Mouse (Mus musculus): Measurements from ENCODE around the gene Lonp2.

Gene Lonp2

GRCm38 (mm10) chr8:86624915-86625314 is 1.1 kb downstream of the Lonp2 start:
- DNase-seq (ENCODE audit: low spot score): no peak

DNA sequence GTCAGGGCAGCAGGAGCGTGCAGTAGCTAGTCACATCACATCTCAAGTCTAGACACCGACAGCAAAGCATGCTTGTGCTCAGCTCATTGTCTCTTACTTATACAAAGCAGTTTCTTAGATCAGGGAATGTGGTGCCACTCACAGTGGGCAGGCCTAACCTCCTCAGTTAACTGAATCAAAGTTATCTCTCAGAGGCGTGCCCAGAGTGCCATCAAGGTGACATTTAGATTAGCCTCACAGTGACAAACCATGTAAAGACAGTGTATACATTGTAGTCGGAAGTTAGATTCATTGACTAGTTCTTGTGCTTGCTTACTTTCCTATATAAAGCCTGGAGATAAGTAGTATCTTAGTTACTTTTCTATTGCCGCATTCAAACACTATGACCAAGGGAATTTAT is 6.4 kb downstream of the Lonp2 start:
- DNase-seq (ENCODE audit: low spot score): no peak

DNA sequence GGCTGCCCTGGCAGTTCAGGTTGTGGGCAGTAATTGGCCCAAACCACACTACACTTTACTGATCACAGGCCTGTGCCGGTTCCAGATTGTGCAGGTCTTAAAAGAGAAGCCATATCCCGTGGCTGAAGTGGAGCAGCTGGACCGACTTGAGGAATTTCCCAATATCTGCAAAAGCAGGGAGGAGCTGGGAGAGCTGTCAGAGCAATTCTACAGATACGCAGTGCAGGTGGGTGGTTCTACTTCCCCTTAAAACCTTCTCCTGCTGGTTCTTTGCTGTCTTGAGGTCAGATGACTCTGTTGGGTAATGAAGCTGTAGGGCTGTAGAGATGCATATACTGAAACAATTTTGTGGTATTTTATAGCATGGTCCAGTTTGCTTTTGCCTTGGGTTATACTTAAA is 7.6 kb downstream of the Lonp2 start:
- no peak for DNase-seq (ENCODE audit: low spot score)

- DNase-seq (ENCODE audit: low spot score): no peak
Measured at GRCm38 (mm10) chr8:86637826-86638225, 14.0 kb downstream of the Lonp2 start.

GRCm38 (mm10) chr8:86638981-86639380 is 15.1 kb downstream of the Lonp2 start:
- no peak for DNase-seq (ENCODE audit: low spot score)

GRCm38 (mm10) chr8:86642682-86643081 is 18.8 kb downstream of the Lonp2 start:
- DNase-seq (ENCODE audit: low spot score): no peak

GRCm38 (mm10) chr8:86644661-86645060 is 20.8 kb downstream of the Lonp2 start:
- DNase-seq (ENCODE audit: low spot score): no peak

GRCm38 (mm10) chr8:86647771-86648170 is 23.9 kb downstream of the Lonp2 start:
- no peak for DNase-seq (ENCODE audit: low spot score)

DNA sequence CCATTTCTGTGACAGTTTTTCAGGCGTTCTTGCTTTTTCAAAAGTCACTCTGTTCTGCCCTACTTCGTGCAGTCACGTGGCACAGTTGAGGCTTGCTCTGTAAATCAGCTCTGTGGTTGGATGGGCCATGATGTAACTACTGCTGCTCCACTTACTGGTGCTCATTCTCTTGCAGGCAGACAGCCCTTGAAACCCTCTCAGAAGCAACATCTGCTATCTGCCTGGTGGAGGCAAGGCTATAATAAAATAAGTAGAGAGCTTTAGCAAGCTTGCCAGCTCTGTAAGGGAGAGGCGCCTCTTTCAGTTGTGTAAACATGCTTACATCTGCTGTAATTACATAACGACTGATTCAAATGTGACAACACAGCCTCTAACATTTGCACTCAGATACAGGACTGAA is 27.6 kb downstream of the Lonp2 start:
- DNase-seq (ENCODE audit: low spot score): no peak

DNA sequence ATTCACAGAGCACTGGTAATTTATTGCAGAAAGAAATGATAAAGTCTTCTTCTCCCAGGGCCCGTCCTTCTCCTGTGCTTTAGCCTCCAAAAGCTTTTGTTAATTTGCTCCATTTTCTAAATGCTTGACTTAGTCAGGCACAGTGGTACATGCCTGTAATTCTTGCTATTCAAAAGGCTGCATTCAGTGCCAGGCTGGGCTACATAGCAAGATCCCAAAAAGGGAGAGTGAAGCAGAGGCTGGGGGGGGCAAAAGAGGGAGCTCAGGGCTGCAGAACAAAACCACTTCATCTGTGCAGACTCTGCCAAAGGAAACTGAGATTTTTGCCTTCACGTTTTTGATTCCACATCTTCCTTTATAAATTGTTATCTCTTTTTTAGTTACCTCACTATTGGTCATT is 28.7 kb downstream of the Lonp2 start:
- DNase-seq (ENCODE audit: low spot score): no peak

DNA sequence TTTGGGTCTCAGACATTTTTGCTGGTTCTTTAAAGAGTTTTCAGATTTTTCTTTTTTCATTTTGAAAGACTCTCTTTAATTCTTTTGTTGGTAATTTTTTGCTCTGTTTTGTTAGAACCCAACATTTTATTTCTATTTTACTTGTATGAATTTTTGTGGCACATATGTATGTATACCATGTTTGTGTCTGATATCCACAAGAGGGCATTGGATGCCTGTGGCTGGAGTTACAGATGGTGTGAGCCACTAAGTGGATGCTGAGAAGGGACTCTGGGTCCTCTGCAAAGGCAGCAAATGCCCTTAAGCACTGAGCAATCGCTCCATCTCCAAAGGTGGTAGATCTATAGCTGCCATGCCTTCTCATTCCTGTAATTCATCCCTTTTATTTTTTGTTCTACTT is 30.7 kb downstream of the Lonp2 start:
- no peak for DNase-seq (ENCODE audit: low spot score)

DNA sequence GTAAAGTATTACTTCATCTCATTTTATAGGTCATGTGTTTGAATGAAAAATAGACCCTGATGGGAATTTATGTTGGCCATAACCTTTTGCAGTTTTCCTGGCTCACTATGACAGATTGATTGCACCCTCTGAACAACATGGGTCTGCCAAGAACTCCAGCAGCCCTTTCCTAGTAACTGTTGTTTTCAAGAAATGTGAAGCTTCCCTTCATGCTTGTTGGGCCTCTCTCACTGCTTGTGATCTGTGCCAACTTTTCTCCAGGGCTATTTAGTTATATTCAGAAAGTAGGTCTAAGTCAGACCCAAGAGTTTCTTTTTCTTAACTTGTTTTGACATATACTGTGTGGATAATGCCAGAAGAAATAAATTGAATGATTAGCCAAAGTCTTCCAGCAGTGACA is 44.9 kb downstream of the Lonp2 start:
- DNase-seq (ENCODE audit: low spot score): no peak

- DNase-seq (ENCODE audit: low spot score): no peak
Measured at GRCm38 (mm10) chr8:86669259-86669658, 45.4 kb downstream of the Lonp2 start.

DNA sequence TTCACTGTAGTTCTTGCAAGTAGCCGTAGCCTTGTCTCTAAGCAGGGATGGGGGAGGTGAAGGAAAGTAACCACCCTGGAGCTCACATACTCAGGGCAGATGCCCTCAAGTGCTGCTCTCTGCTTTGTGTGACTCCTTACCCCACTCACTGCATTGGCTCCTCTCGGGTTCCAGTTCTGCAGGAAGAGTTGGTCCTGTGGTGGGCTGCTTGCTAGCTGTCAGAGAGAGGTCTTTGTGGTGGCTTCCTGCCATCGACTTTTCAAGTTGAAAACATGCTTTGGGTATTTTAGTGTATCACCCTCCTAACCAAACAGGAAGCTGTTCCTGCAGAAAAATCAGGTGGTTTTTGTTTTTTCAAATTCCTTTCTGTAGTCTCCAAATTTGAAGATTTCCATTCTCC is 62.8 kb downstream of the Lonp2 start:
- no peak for DNase-seq (ENCODE audit: low spot score)

DNA sequence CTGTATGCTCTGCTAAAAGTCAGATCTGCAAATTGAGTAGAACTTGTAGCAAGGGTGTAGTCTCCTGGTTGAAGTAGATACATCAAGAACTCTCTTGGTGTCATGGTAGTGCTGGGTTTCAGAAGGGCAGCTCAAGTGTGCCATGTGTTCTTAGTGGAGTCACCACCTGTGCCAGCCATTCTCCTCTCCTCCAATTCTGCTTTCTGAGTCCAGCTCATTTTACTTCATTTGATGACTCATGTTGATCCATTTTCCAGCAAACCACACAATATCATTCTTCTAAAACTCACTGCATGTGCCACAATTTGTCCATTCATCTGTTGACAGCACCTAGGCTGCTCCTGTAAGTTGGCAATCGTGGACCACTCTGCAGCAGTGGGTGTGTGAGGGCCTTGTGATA is 68.3 kb downstream of the Lonp2 start:
- no peak for DNase-seq (ENCODE audit: low spot score)

DNA sequence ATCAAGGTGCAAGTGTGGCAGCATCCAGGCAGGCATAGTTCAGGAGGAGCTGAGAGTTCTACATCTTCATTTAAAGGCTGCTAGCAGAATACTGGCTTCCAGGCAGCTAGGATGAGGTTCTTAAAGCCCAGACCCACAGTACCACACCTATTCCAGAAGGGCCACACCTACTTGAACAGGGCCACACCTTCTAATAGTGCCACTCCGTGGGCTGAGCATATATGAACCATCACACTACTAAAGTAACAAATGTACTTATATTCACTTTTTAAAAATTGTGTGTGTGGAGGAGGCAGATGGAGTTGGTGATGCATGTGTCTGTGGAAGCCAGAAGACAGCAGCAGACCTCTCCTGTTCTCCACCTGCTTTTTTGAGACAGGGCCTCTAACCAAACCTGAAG is 70.2 kb downstream of the Lonp2 start:
- DNase-seq (ENCODE audit: low spot score): no peak

GRCm38 (mm10) chr8:86695703-86696102 is 71.9 kb downstream of the Lonp2 start:
- DNase-seq (ENCODE audit: low spot score): no peak

DNA sequence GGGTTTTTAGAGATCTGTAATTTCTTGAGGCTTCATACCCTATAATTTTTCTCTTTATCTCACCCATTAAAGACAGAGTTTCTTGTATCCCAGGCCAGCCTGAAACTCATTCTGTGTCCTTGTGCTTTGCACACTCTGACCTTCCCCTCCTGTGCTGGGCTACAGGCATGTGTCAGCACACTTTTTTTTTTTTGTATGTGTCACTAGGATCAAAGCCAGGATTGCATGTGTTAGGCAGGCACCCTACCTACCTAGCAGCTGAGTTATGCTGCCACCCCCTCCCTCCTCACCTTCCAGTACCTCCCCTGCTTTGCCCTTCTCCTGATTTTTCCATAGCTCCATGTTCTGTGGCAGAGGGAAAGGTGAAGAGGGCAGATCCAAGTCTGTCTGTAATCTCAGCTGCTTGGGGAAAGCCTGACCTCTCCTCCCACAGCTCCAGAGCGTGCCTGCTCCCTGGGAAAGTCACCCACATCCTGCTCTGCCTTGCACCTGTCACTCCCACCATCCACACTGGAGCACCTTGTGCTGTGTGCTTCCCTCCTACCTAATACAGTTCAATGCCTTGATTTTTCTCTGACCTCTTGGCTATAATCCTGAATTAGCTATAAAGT is 75.1 kb downstream of the Lonp2 start:
- no peak for DNase-seq (ENCODE audit: low spot score)

DNA sequence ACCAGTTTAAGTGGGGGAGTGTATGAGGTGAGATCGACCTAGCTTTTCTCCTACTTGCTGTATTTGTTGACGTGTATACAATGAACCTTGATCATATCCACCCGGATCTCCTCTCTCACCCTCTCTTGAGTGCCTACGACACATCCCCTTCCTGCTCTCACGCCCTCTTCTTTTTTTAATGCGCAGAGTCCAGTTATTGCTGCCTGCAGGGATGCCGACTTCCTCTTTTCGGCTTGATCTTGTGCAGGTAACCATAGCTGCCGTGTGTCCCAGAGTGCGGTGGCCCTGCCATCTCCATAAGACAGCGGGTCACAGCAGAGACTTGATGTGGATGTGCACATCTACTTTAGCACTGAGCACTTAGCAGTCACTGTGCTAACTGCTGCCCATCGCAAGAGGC is 75.6 kb downstream of the Lonp2 start:
- DNase-seq (ENCODE audit: low spot score): no peak

- no peak for DNase-seq (ENCODE audit: low spot score)
Measured at GRCm38 (mm10) chr8:86702453-86702852, 78.6 kb downstream of the Lonp2 start.

DNA sequence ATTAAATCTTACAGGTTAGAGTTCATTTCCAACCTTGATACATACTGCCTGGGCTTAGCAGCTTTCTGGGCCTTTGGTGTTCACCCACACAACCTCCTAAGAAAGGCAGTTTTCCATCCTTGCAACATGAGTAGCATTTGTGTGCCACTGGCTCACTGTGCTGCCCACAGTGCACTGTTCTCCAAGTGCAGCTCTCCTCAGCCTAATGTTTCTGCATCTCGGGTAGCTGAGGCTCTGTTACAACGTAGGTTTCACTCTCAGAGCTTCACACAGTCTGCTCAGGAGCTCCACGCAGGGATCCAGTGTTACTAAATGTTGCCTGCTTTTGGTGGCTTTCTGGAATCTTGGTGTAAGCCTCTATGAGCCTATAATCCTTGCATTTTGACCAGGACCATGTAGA is 81.5 kb downstream of the Lonp2 start:
- DNase-seq (ENCODE audit: low spot score): no peak

DNA sequence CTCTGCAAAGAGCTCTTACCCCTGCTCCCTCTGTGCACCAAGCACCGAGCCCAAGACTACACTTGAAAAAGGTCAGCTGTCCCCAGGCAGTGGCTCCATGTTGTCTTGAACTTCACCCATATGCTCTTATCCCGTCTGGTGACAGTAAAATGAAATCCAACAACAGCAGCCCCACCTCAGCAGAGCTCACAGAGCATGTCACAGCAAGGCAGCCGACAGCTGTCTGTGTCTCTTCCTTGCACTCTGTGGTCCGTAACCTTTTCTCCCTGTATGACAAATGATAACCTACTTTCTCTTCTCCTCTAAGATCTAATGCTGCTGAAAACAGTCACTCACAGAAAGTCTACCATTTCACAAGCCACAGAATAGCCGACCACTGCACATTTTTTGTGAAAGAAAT is 82.9 kb downstream of the Lonp2 start:
- no peak for DNase-seq (ENCODE audit: low spot score)

- DNase-seq (ENCODE audit: low spot score): no peak
Measured at GRCm38 (mm10) chr8:86707873-86708272, 84.0 kb downstream of the Lonp2 start.

DNA sequence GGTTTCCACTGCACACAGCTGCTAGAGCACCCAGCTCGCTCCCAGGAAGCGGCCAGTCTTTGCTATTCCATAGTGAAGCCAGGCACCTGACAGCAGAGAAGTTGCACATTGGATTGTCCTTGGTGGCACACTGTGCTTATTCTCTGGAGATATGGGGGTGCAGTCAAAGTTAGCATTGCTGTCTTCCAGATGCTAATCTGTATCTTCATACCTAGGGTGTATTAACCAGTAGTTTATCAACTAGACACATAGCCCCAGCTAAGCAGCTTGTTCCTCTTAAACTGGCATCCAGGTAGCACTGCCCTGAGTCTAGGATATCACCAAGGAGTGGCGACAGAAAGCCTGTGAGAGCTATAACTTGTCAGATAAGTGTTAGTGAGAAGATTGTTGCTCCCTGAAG is 88.8 kb downstream of the Lonp2 start:
- DNase-seq (ENCODE audit: low spot score): no peak
